16 mouse cellular contexts compared by ENCODE assay signal in genomic region chr14:83944176-83944575, GRCm38 (mm10).
A peak's percentile ranks its signal among the peaks of the same experiment; 100 is the strongest.
DNase-seq lines count a peak whose midpoint lies in the region; TF ChIP-seq lines count a peak whose summit lies in the region.
"Had no signal": no experiment of that assay in that cellular context is flagged by ENCODE, and none has a peak within 500 bp of the region (broad histone marks: within the 10 kb centered on the region; RNA-seq: fewer than 3 reads in every experiment).

No protein-coding gene starts in this region.

- in situ Hi-C loops in CH12.LX (cut with MboI; ENCODE audit: low pct_ligation_motif_present, low pct_unique_long_range_greater_than_20kb, low sequenced_read_pairs): no loop called here

- DNase-seq in kidney, adult 2 months: peak; percentile 1
- no peak for DNase-seq in kidney, postnatal 4 days
- peak; percentile 60 for DNase-seq in 416B (ENCODE audit: low read depth)
- peak; percentile 6 for DNase-seq in CH12.LX (ENCODE audit: extremely low read depth)
- DNase-seq in embryo, embryonic 11 days: peak; percentile 34
- no peak for DNase-seq in layer of hippocampus, adult 9-11 months
- DNase-seq in thymus, postnatal 36 days: no peak
- DNase-seq: adrenal gland, adult 8-10 months; heart, adult 11 months; heart, postnatal 36 days; kidney, adult 8-10 months; right cerebral cortex, postnatal 4 days had no signal

- dilution Hi-C loops in CH12.LX (cut with MboI; ENCODE audit: extremely low pct_ligation_motif_present, extremely low pct_unique_long_range_greater_than_20kb, low sequenced_read_pairs): no loop called here

- no peak for TF ChIP-seq EP300 in CH12.LX (IDR thresholded peaks at IDR 0.05; ENCODE audit: low read length)

- 60% methylated on average over 3 of the region's 3 CpGs for WGBS in kidney, adult 2 months

- TF ChIP-seq POLR2A in kidney, adult 2 months (IDR thresholded peaks at IDR 0.05; ENCODE audit: low read depth, low read length): no peak
- no peak for TF ChIP-seq POLR2A in CH12.LX (IDR thresholded peaks at IDR 0.05; ENCODE audit: low read depth, low read length)

- H3K4me2 ChIP-seq in CH12.LX (ENCODE audit: insufficient read depth, low read depth, poor library complexity, severe bottlenecking): no peak overlapping the region
- H3K4me2 ChIP-seq: embryonic facial prominence, embryonic 13.5 days; neural tube, embryonic 15.5 days had no signal

- H3K79me2 ChIP-seq in CH12.LX (replicated peaks; ENCODE audit: control insufficient read depth, extremely low read depth, insufficient read depth, poor library complexity, severe bottlenecking): no peaks in the 10 kb centered on the region

- peaks cover 11% of the 10 kb centered on the region for H3K9me3 ChIP-seq in CH12.LX (replicated peaks; ENCODE audit: low read length)
- H3K9me3 ChIP-seq: embryonic facial prominence, embryonic 13.5 days; limb, embryonic 10.5 days; neural tube, embryonic 15.5 days had no signal

- no peaks in the 10 kb centered on the region for H3K4me1 ChIP-seq in kidney, adult 2 months (ENCODE audit: control insufficient read depth, insufficient read depth, low read length)
- H3K4me1 ChIP-seq in CH12.LX (ENCODE audit: control insufficient read depth in 1 of 2, insufficient read depth in 2 of 2): no peaks in the 10 kb centered on the region
- H3K4me1 ChIP-seq: embryonic facial prominence, embryonic 13.5 days; limb, embryonic 10.5 days; megakaryocyte, embryonic 14.5 days; neural tube, embryonic 15.5 days had no signal

- H3K27me3 ChIP-seq in kidney, adult 2 months (replicated peaks; ENCODE audit: control insufficient read depth, insufficient read depth, low read length): no peaks in the 10 kb centered on the region
- H3K27me3 ChIP-seq in CH12.LX (replicated peaks): no peaks in the 10 kb centered on the region
- H3K27me3 ChIP-seq: embryonic facial prominence, embryonic 13.5 days; megakaryocyte, embryonic 14.5 days; neural tube, embryonic 15.5 days had no signal

- H3K4me3 ChIP-seq in kidney, adult 2 months (ENCODE audit: insufficient read depth, low read depth, low read length): no peak overlapping the region
- no peak overlapping the region for H3K4me3 ChIP-seq in CH12.LX (replicated peaks in 1 of 3; ENCODE audit: low read depth in 2 of 3, low read length in 2 of 3, poor library complexity in 1 of 3)
- H3K4me3 ChIP-seq: embryonic facial prominence, embryonic 13.5 days; limb, embryonic 10.5 days; megakaryocyte, embryonic 14.5 days; neural tube, embryonic 15.5 days had no signal

- no peak for TF ChIP-seq CTCF in kidney, adult 2 months (conservative IDR thresholded peaks at IDR 0.05; ENCODE audit: insufficient read depth, insufficient read length, low read depth, low read length)
- TF ChIP-seq CTCF in CH12.LX (conservative IDR thresholded peaks at IDR 0.05 in 1 of 2, IDR thresholded peaks at IDR 0.05 in 1 of 2; ENCODE audit: low read depth in 2 of 2, low read length in 2 of 2): no peak

- TF ChIP-seq RAD21 in CH12.LX (IDR thresholded peaks at IDR 0.05; ENCODE audit: low read depth, low read length): no peak

- no peaks in the 10 kb centered on the region for H3K36me3 ChIP-seq in kidney, adult 2 months (ENCODE audit: control insufficient read depth, insufficient read depth, low read length)
- no peaks in the 10 kb centered on the region for H3K36me3 ChIP-seq in CH12.LX (replicated peaks in 1 of 2; ENCODE audit: control insufficient read depth in 1 of 2, insufficient read depth in 1 of 2, low read length in 1 of 2)
- H3K36me3 ChIP-seq: embryonic facial prominence, embryonic 13.5 days; limb, embryonic 10.5 days; neural tube, embryonic 15.5 days had no signal

- H3K27ac ChIP-seq in kidney, adult 2 months (ENCODE audit: insufficient read depth, low read depth, low read length): no peak overlapping the region
- H3K27ac ChIP-seq in CH12.LX (ENCODE audit: insufficient read depth, low read depth): no peak overlapping the region
- H3K27ac ChIP-seq: embryonic facial prominence, embryonic 13.5 days; limb, embryonic 10.5 days; neural tube, embryonic 15.5 days had no signal

- H3K9ac ChIP-seq in CH12.LX (ENCODE audit: insufficient read depth, low read depth): no peak overlapping the region
- H3K9ac ChIP-seq: embryonic facial prominence, embryonic 13.5 days; neural tube, embryonic 15.5 days had no signal

TF ChIP-seq in CH12.LX, 34 proteins besides CTCF, POLR2A, EP300 and RAD21:
- no peak for TF ChIP-seq MEF2A (IDR thresholded peaks at IDR 0.05; ENCODE audit: borderline replicate concordance, low read depth, low read length)
- no peak for TF ChIP-seq E2F4 (IDR thresholded peaks at IDR 0.05; ENCODE audit: insufficient replicate concordance, low read depth, low read length)
- TF ChIP-seq JUND (conservative IDR thresholded peaks at IDR 0.05; ENCODE audit: low read depth, low read length): no peak
- TF ChIP-seq CHD2 (IDR thresholded peaks at IDR 0.05; ENCODE audit: low read length): no peak
- no peak for TF ChIP-seq NRF1 (IDR thresholded peaks at IDR 0.05; ENCODE audit: low read depth, low read length)
- TF ChIP-seq SIN3A (IDR thresholded peaks at IDR 0.05; ENCODE audit: low read length): no peak
- no peak for TF ChIP-seq IRF4 (IDR thresholded peaks at IDR 0.05; ENCODE audit: low read depth, low read length)
- TF ChIP-seq SMC3 (IDR thresholded peaks at IDR 0.05; ENCODE audit: low read depth, low read length): no peak
- no peak for TF ChIP-seq MAX (IDR thresholded peaks at IDR 0.05; ENCODE audit: low read length)
- no peak for TF ChIP-seq KAT2A (IDR thresholded peaks at IDR 0.05; ENCODE audit: insufficient replicate concordance, low read length)
- TF ChIP-seq USF1 (IDR thresholded peaks at IDR 0.05; ENCODE audit: low read depth, low read length): no peak
- no peak for TF ChIP-seq POLR2AphosphoS2 (IDR thresholded peaks at IDR 0.05; ENCODE audit: low read depth, low read length)
- no peak for TF ChIP-seq ELF1 (IDR thresholded peaks at IDR 0.05; ENCODE audit: low read depth, low read length)
- no peak for TF ChIP-seq CHD1 (IDR thresholded peaks at IDR 0.05; ENCODE audit: low read depth, low read length)
- no peak for TF ChIP-seq HCFC1 (IDR thresholded peaks at IDR 0.05; ENCODE audit: low read depth, low read length)

Comparison
In these comparisons a context has a peak if more than half of its experiments do, and no peak if none do; other contexts are left out.
1. DNase-seq: peak in kidney, adult 2 months (single experiment), 416B (single experiment), CH12.LX (single experiment) and embryo, embryonic 11 days (single experiment); none in kidney, postnatal 4 days (0 of 2), layer of hippocampus, adult 9-11 months (single experiment) and thymus, postnatal 36 days (0 of 2).